Mouse (Mus musculus) kidney, adult 2 months (tissue): Measurements from ENCODE around the gene Kcnab1. TPM values are rescaled to one million over a fixed set of nuclear protein-coding genes. Genes with fewer than 3 reads are reported as not detected.
"Not testable (repeated sequence)": the region's sequence is repeated elsewhere in the genome, so short reads cannot be mapped to it uniquely, and the experiment has no call there.

Experiments used
- DNase-seq: peaks from one replicate; pipeline ENCODE4 v3.0.0; 2021
- H3K27ac ChIP-seq: fragments of 200-500 bp; 2 replicates; pipeline ENCODE4 v1.5.1; 2012; ENCODE audit warnings: low read depth, low read length, control low read depth, inconsistent platforms; ENCODE audit not compliant: insufficient read depth
- H3K27me3 ChIP-seq: fragments of 200-500 bp; replicated peaks from 2 replicates; pipeline ENCODE4 v1.6.1; 2012; ENCODE audit warnings: mild to moderate bottlenecking, moderate library complexity, low read length, inconsistent platforms; ENCODE audit not compliant: control insufficient read depth, insufficient read depth
- H3K36me3 ChIP-seq: fragments of 200-500 bp; 2 replicates; pipeline ENCODE4 v1.6.1; 2012; ENCODE audit warnings: mild to moderate bottlenecking, moderate library complexity, low read length, inconsistent platforms; ENCODE audit not compliant: control insufficient read depth, insufficient read depth
- H3K4me1 ChIP-seq: fragments of 200-500 bp; 2 replicates; pipeline ENCODE4 v1.6.1; 2011; ENCODE audit warnings: low read length; ENCODE audit not compliant: control insufficient read depth, insufficient read depth
- H3K4me3 ChIP-seq: fragments of 200-500 bp; 2 replicates; pipeline ENCODE4 v1.5.1; 2011; ENCODE audit warnings: mild to moderate bottlenecking, low read depth, low read length, control low read depth; ENCODE audit not compliant: insufficient read depth
- CTCF ChIP-seq: fragments of 200-500 bp; conservative IDR thresholded peaks from 2 replicates; pipeline ENCODE4 v1.5.1; 2011; ENCODE audit warnings: low read depth, mild to moderate bottlenecking, control low read depth, low read length, moderate library complexity, mixed read lengths; ENCODE audit not compliant: insufficient read depth, insufficient read length
- POLR2A ChIP-seq: fragments of 200-500 bp; IDR thresholded peaks from one replicate; pipeline ENCODE4 v1.6.1; 2011; ENCODE audit warnings: low read depth, low read length, control low read depth
- WGBS: fragments of 180-500 bp; shearing (Covaris S2); methylation state at CpG from one replicate; pipeline ENCODE4 v1.1.7; 2018; 5-methylcytosine and 5-hydroxymethylcytosine counted together
- polyA plus RNA-seq: library from polyadenylated mRNA; depleted of rRNA; stranded (reverse); fragments of >200 nt; gene quantifications from 2 replicates; pipeline ENCODE4 v1.2.3, GENCODE M21; 2012

The Kcnab1 gene
- polyA plus RNA-seq, 1 experiment: 0.59 TPM

- H3K4me1 ChIP-seq: peaks cover 3% of the 10 kb centered on the region; the same call in 1 of the 2 replicates
- no peak for TF ChIP-seq POLR2A
- TF ChIP-seq CTCF: no peak
- DNase-seq: no peak
- H3K36me3 ChIP-seq: peaks cover 7% of the 10 kb centered on the region
- WGBS: 20% methylated on average over 6 of the region's 6 CpGs
- peak overlapping the region; percentile 89 for H3K4me3 ChIP-seq
- no peaks in the 10 kb centered on the region for H3K27me3 ChIP-seq
- no peak overlapping the region; the same call in 1 of the 2 replicates for H3K27ac ChIP-seq
Observed at GRCm38 (mm10) chr3:65391222-65391783, 282.1 kb downstream of the Kcnab1 start.

- Histone ChIP-seq H3K36me3 (peaks cover 6% of the 10 kb centered on the region), H3K27me3 (no peaks in the 10 kb centered on the region), H3K4me3 (peak overlapping the region; percentile 89), H3K4me1 (peaks cover 3% of the 10 kb centered on the region; the same call in 1 of the 2 replicates), H3K27ac (peak overlapping the region; percentile 62)
- under 1% methylated on average over 37 of the region's 37 CpGs for WGBS
- TF ChIP-seq POLR2A (no peak), CTCF (no peak)
- no peak for DNase-seq
Observed at GRCm38 (mm10) chr3:65391784-65392420, 282.7 kb downstream of the Kcnab1 start.

- Histone ChIP-seq H3K4me3 (peak within 1 kb of the TSS; percentile 89), H3K36me3 (peaks cover 5% of the 10 kb centered on the region), H3K27ac (peak within 1 kb of the TSS; percentile 62), H3K4me1 (peaks cover 3% of the 10 kb centered on the region; the same call in 1 of the 2 replicates), H3K27me3 (no peaks in the 10 kb centered on the region)
- peak; percentile 99 for DNase-seq
- no peak for TF ChIP-seq CTCF
- peak; percentile 28 for TF ChIP-seq POLR2A
- under 1% methylated on average over 36 of the region's 36 CpGs for WGBS
Observed at GRCm38 (mm10) chr3:65392421-65392817, 283.2 kb downstream of the Kcnab1 start, which contains the start of gene Ssr3. Gene Ssr3 (minus strand): TSS chr3:65392623.

- 67% methylated on average over 1 of the region's 1 CpGs for WGBS
- H3K4me3 ChIP-seq, H3K4me1 ChIP-seq, H3K27me3 ChIP-seq, H3K36me3 ChIP-seq, H3K27ac ChIP-seq, DNase-seq: not testable (repeated sequence)
Observed at GRCm38 (mm10) chr3:65395111-65395510, 285.9 kb downstream of the Kcnab1 start.

GRCm38 (mm10) chr3:65396835-65397504 is 287.8 kb downstream of the Kcnab1 start:
- no peak for DNase-seq
- 81% methylated on average over 4 of the region's 4 CpGs for WGBS
- H3K27ac ChIP-seq: no peak overlapping the region

GRCm38 (mm10) chr3:65397566-65397965 is 288.4 kb downstream of the Kcnab1 start:
- WGBS: 93% methylated on average over 3 of the region's 3 CpGs
- H3K4me3 ChIP-seq: no peak overlapping the region
- H3K36me3 ChIP-seq: no peaks in the 10 kb centered on the region
- TF ChIP-seq POLR2A: no peak
- no peak for TF ChIP-seq CTCF
- no peaks in the 10 kb centered on the region for H3K27me3 ChIP-seq
- no peak for DNase-seq
- H3K27ac ChIP-seq: no peak overlapping the region
- no peaks in the 10 kb centered on the region for H3K4me1 ChIP-seq

More at GRCm38 (mm10) chr3:65396835-65397504, 287.8 kb downstream of the Kcnab1 start:
- H3K4me3 ChIP-seq: no peak overlapping the region
- TF ChIP-seq POLR2A (no peak), CTCF (no peak)
- no peaks in the 10 kb centered on the region for H3K4me1 ChIP-seq
- H3K27me3 ChIP-seq: no peaks in the 10 kb centered on the region
- no peaks in the 10 kb centered on the region for H3K36me3 ChIP-seq

- 78% methylated on average over 4 of the region's 4 CpGs for WGBS
- no peak for DNase-seq
- no peaks in the 10 kb centered on the region for H3K4me1 ChIP-seq
- H3K27ac ChIP-seq: no peak overlapping the region
- no peak for TF ChIP-seq CTCF
- no peak for TF ChIP-seq POLR2A
- H3K27me3 ChIP-seq: no peaks in the 10 kb centered on the region
- no peak overlapping the region for H3K4me3 ChIP-seq
- no peaks in the 10 kb centered on the region for H3K36me3 ChIP-seq
Observed at GRCm38 (mm10) chr3:65405781-65406180, 296.6 kb downstream of the Kcnab1 start.
